Mouse (Mus musculus) liver, adult 2 months (tissue): ENCODE results near the gene Fam160b1. TPM values are rescaled to one million over a fixed set of nuclear protein-coding genes. Genes with fewer than 3 reads are reported as not detected.

Experiments
- DNase-seq: peaks from one replicate; pipeline ENCODE4 v3.0.0-alpha.2; 2011; ENCODE audit warnings: low read depth, low spot score; ENCODE audit errors: extremely low read depth
- H3K27ac ChIP-seq: fragments of 200-500 bp; replicated peaks from 2 replicates; pipeline ENCODE4 v1.5.1; 2012; ENCODE audit warnings: low read depth, mild to moderate bottlenecking, control low read depth, inconsistent platforms, low read length; ENCODE audit not compliant: insufficient read depth
- H3K27me3 ChIP-seq: fragments of 200-500 bp; 2 replicates; pipeline ENCODE4 v1.6.1; 2012; ENCODE audit warnings: mild to moderate bottlenecking, moderate library complexity, low read length, inconsistent platforms; ENCODE audit not compliant: control insufficient read depth, insufficient read depth
- H3K36me3 ChIP-seq: fragments of 200-500 bp; 2 replicates; pipeline ENCODE4 v1.6.1; 2012; ENCODE audit warnings: low read length, inconsistent platforms; ENCODE audit not compliant: control insufficient read depth, insufficient read depth
- H3K4me1 ChIP-seq: fragments of 200-500 bp; 2 replicates; pipeline ENCODE4 v1.6.1; 2011; ENCODE audit warnings: low read length; ENCODE audit not compliant: control insufficient read depth, insufficient read depth
- H3K4me3 ChIP-seq: fragments of 200-500 bp; 2 replicates; pipeline ENCODE4 v1.5.1; 2011; ENCODE audit warnings: low read depth, mild to moderate bottlenecking, control low read depth, low read length, moderate library complexity; ENCODE audit not compliant: insufficient read depth
- H3K79me2 ChIP-seq: fragments of 200-500 bp; 2 replicates; pipeline ENCODE4 v1.6.1; 2012; ENCODE audit warnings: inconsistent platforms, mild to moderate bottlenecking, low read length, moderate library complexity; ENCODE audit not compliant: control insufficient read depth, insufficient read depth
- H3K9ac ChIP-seq: fragments of 200-500 bp; 2 replicates; pipeline ENCODE4 v1.6.1; 2012; ENCODE audit warnings: low read depth, mild to moderate bottlenecking, control low read depth, inconsistent platforms, low read length
- CTCF ChIP-seq: fragments of 200-500 bp; IDR thresholded peaks from 2 replicates; pipeline ENCODE4 v1.5.1; 2011; ENCODE audit warnings: low read depth, low read length, control low read depth
- POLR2A ChIP-seq: fragments of 200-500 bp; IDR thresholded peaks from 2 replicates; pipeline ENCODE4 v1.6.1; 2011; ENCODE audit warnings: low read length, control low read depth; ENCODE audit not compliant: insufficient read depth; ENCODE audit errors: extremely low read depth
- WGBS: fragments of 180-500 bp; shearing (Covaris S2); methylation state at CpG from one replicate; pipeline ENCODE4 v1.1.7; 2018; 5-methylcytosine and 5-hydroxymethylcytosine counted together
- polyA plus RNA-seq: library from polyadenylated mRNA; depleted of rRNA; stranded (reverse); fragments of >200 nt; gene quantifications from 2 replicates; pipeline ENCODE4 v1.2.3, GENCODE M21; 2012
- total RNA-seq: library from RNA; depleted of rRNA; stranded (reverse); fragments of >200 nt; gene quantifications from 2 replicates; pipeline ENCODE4 v1.2.3, GENCODE M21; 2014

Fam160b1 gene
- total and polyA plus RNA-seq, 2 experiments = 10.9 to 18.4 TPM

- H3K9ac ChIP-seq = no peak overlapping the region
- H3K27me3 ChIP-seq = no peaks in the 10 kb centered on the region
- no peak for DNase-seq
- TF ChIP-seq POLR2A (no peak), CTCF (no peak)
- 0 out of 2 replicates have a peak, but pooled peaks cover 1% of the 10 kb centered on the region for H3K36me3 ChIP-seq
- H3K79me2 ChIP-seq = no peaks in the 10 kb centered on the region
- H3K4me3 ChIP-seq = no peak overlapping the region
- no peak overlapping the region for H3K27ac ChIP-seq
- 79% methylated on average over 10 of the region's 10 CpGs for WGBS
- H3K4me1 ChIP-seq = peaks cover 8% of the 10 kb centered on the region
Observed at GRCm38 (mm10) chr19:57353228-57353627, 7.3 kb upstream of the Fam160b1 start.

- Histone ChIP-seq H3K36me3 (0 out of 2 replicates have a peak, but pooled peaks cover 1% of the 10 kb centered on the region), H3K79me2 (0 out of 2 replicates have a peak, but pooled peaks cover 2% of the 10 kb centered on the region), H3K4me3 (no peak overlapping the region), H3K27ac (no peak overlapping the region), H3K4me1 (peaks cover 9% of the 10 kb centered on the region), H3K27me3 (no peaks in the 10 kb centered on the region), H3K9ac (no peak overlapping the region)
- 94% methylated on average over 11 of the region's 11 CpGs for WGBS
- no peak for TF ChIP-seq POLR2A
- TF ChIP-seq CTCF = no peak
- no peak for DNase-seq
Observed at GRCm38 (mm10) chr19:57354050-57354449, 6.4 kb upstream of the Fam160b1 start.

DNA sequence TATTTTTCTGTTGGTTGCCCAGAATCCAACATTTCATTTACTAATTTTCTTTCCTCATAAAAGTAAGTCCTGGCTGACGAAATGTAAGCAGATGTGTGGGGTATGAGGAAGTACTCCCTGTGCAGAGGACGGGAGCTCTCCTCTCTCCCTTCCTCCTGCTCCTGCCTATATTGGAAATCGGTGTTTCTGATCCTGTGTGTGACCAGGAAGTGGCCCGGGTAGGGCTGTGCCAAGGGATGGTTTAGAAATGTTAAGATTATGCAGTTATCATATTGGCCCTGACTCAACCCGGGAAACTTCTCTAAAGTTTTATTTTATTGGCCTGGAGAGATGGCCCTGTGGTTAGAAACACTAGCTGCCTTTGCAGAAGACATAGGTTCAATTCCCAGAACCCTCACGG, 5.8 kb upstream of the Fam160b1 start:
- no peak for DNase-seq
- Histone ChIP-seq H3K4me1 (peaks cover 9% of the 10 kb centered on the region), H3K4me3 (no peak overlapping the region), H3K9ac (no peak overlapping the region), H3K27me3 (no peaks in the 10 kb centered on the region), H3K79me2 (0 out of 2 replicates have a peak, but pooled peaks cover 2% of the 10 kb centered on the region), H3K36me3 (0 out of 2 replicates have a peak, but pooled peaks cover 1% of the 10 kb centered on the region), H3K27ac (no peak overlapping the region)
- WGBS = 73% methylated on average over 6 of the region's 6 CpGs
- TF ChIP-seq CTCF (no peak), POLR2A (no peak)

- Histone ChIP-seq H3K27ac (peak overlapping the region; percentile 36), H3K4me1 (peaks cover 9% of the 10 kb centered on the region), H3K36me3 (0 out of 2 replicates have a peak, but pooled peaks cover 1% of the 10 kb centered on the region), H3K79me2 (0 out of 2 replicates have a peak, but pooled peaks cover 2% of the 10 kb centered on the region), H3K27me3 (no peaks in the 10 kb centered on the region), H3K4me3 (peak overlapping the region; percentile 30; the same call in 1 of the 2 replicates), H3K9ac (no peak overlapping the region)
- 67% methylated on average over 16 of the region's 16 CpGs for WGBS
- DNase-seq = no peak
- TF ChIP-seq CTCF = no peak
- TF ChIP-seq POLR2A = no peak
Observed at GRCm38 (mm10) chr19:57355451-57356251, 4.8 kb upstream of the Fam160b1 start.

DNA sequence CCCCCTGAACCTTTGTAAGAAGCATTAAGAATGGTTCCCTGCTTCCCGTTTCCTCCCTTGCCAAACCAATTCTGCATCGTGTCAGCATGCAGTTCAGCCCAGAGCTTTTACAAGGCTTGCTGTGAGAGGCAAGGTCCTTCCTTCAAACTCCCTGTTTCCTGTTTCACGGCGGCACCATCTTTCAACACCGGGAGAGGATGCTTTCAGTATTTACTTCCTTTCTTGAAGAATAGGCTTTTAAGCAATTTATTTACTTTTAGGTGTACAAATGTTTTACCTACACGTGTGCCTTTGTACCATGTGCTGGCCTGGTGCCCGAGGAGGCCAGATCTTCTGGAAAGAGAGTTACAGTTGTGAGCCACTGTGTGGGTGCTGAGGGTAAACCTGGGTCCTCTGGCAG, 4.2 kb upstream of the Fam160b1 start:
- DNase-seq = no peak
- Histone ChIP-seq H3K27me3 (no peaks in the 10 kb centered on the region), H3K36me3 (0 out of 2 replicates have a peak, but pooled peaks cover 1% of the 10 kb centered on the region), H3K79me2 (peaks cover 6% of the 10 kb centered on the region; the same call in 1 of the 2 replicates), H3K27ac (peak overlapping the region; percentile 27; the same call in 1 of the 2 replicates), H3K4me1 (peaks cover 9% of the 10 kb centered on the region), H3K4me3 (no peak overlapping the region), H3K9ac (no peak overlapping the region)
- WGBS = 36% methylated on average over 7 of the region's 7 CpGs
- TF ChIP-seq CTCF (no peak), POLR2A (no peak)

- H3K9ac ChIP-seq = no peak overlapping the region
- 91% methylated on average over 6 of the region's 6 CpGs for WGBS
- no peak overlapping the region for H3K27ac ChIP-seq
- no peak overlapping the region for H3K4me3 ChIP-seq
- TF ChIP-seq POLR2A (no peak), CTCF (no peak)
- peaks cover 9% of the 10 kb centered on the region for H3K4me1 ChIP-seq
- DNase-seq = no peak
- H3K27me3 ChIP-seq = no peaks in the 10 kb centered on the region
- H3K79me2 ChIP-seq = peaks cover 9% of the 10 kb centered on the region; the same call in 1 of the 2 replicates
- 0 out of 2 replicates have a peak, but pooled peaks cover 1% of the 10 kb centered on the region for H3K36me3 ChIP-seq
Observed at GRCm38 (mm10) chr19:57357244-57357643, 3.2 kb upstream of the Fam160b1 start.
